Mouse (Mus musculus) olfactory bulb, adult 2 months (tissue): ENCODE measurements around the gene Plxnd1.

Source experiments
- CTCF ChIP-seq: fragments of 200-500 bp; IDR thresholded peaks from 2 replicates; pipeline ENCODE4 v1.5.1; 2012; ENCODE audit warnings: low read depth, mild to moderate bottlenecking, low read length, moderate library complexity; ENCODE audit not compliant: insufficient read depth
- POLR2A ChIP-seq: fragments of 200-500 bp; IDR thresholded peaks from 2 replicates; pipeline ENCODE4 v1.6.1; 2012; ENCODE audit warnings: mild to moderate bottlenecking, low read depth, low read length, moderate library complexity; ENCODE audit not compliant: insufficient read depth

DNA sequence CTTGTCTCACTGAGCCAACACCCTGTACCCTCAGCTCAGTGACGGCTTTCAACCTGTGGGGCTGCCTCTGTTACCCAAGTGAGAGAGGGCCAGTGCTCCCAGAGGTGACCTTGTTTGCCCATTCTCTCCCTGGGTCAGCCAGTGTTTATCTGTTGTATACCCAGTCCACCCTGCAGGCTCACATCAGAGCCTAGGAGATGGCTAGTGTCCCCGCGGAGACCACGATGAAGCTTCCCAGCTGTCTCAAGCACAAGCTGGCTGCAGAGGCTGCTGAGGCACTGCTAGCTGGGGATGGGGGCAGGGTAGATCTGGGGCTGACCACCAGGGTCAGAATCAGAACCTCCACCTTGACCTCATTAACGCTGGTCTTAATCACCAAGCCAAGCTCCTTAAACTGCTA lies 64.8 kb downstream of the Plxnd1 start:
- no peak for TF ChIP-seq CTCF
- no peak for TF ChIP-seq POLR2A
